Mouse (Mus musculus) G1E (cell line): ENCODE data around the gene Rab27a. TPM values are rescaled to one million over a fixed set of nuclear protein-coding genes. Genes with fewer than 3 reads are reported as not detected.

Experiments
- ATAC-seq: 2 replicates; pipeline ENCODE4 v1.8.0; 2016; ENCODE audit warnings: mild to moderate bottlenecking; ENCODE audit not compliant: insufficient number of reproducible peaks, poor library complexity, low FRiP score, severe bottlenecking; ENCODE audit errors: extremely low read depth
- DNase-seq: peaks from one replicate; pipeline ENCODE4 v3.0.0; 2012; ENCODE audit warnings: low spot score
- H3K27me3 ChIP-seq: 2 replicates; pipeline ENCODE4 v1.6.1; 2012; ENCODE audit warnings: mild to moderate bottlenecking, low read length, inconsistent platforms; ENCODE audit not compliant: insufficient read depth
- H3K36me3 ChIP-seq: replicated peaks from 2 replicates; pipeline ENCODE3; 2012; ENCODE audit warnings: mild to moderate bottlenecking, inconsistent platforms
- H3K4me1 ChIP-seq: 2 replicates; pipeline ENCODE4 v1.6.1; 2012; ENCODE audit warnings: low read depth, low read length, inconsistent platforms, mixed read lengths; ENCODE audit not compliant: insufficient read depth
- H3K4me3 ChIP-seq: 2 replicates; pipeline ENCODE4 v1.5.1; 2012; ENCODE audit warnings: low read depth, mild to moderate bottlenecking, inconsistent platforms, low read length, moderate library complexity, mixed read lengths
- H3K9me3 ChIP-seq: replicated peaks from 2 replicates; pipeline ENCODE4 v1.6.1; 2012; ENCODE audit warnings: inconsistent platforms
- CTCF ChIP-seq: IDR thresholded peaks from 2 replicates; pipeline ENCODE4 v1.5.1; 2012; ENCODE audit warnings: low read depth, low read length, inconsistent platforms, mixed read lengths
- GATA1 ChIP-seq: IDR thresholded peaks from 2 replicates; pipeline ENCODE4 v1.6.1; 2012; ENCODE audit warnings: borderline replicate concordance, low read length, inconsistent platforms, mixed read lengths
- GATA2 ChIP-seq: IDR thresholded peaks from 2 replicates; pipeline ENCODE4 v1.6.1; 2012; ENCODE audit warnings: low read depth, low read length, inconsistent platforms, borderline replicate concordance
- POLR2AphosphoS5 ChIP-seq: IDR thresholded peaks from 2 replicates; pipeline ENCODE4 v1.6.1; 2012; ENCODE audit warnings: low read depth, low read length, inconsistent platforms; ENCODE audit not compliant: insufficient replicate concordance
- TAL1 ChIP-seq: conservative IDR thresholded peaks from 2 replicates; pipeline ENCODE4 v1.6.1; 2012; ENCODE audit warnings: low read depth, low read length, inconsistent platforms, mixed read lengths
- polyA plus RNA-seq: library from polyadenylated mRNA; stranded (reverse); fragments of >175 nt; gene quantifications from 2 replicates; pipeline ENCODE4 v1.2.3, GENCODE M21; 2012
- total RNA-seq, 2 experiments: library from RNA; stranded (forward) in 1 of 2; stranded (reverse) in 1 of 2; fragments of 200-1000 nt in 1 of 2; fragments of >200 nt in 1 of 2; fragmentation: Nextera tagmentation in 1 of 2; gene quantifications; 2 replicates each; pipeline ENCODE4 v1.2.3; 2014 to 2017

The Rab27a gene
- total and polyA plus RNA-seq, 3 experiments, result 5.9 to 50.4 (median 8.2) TPM

DNA sequence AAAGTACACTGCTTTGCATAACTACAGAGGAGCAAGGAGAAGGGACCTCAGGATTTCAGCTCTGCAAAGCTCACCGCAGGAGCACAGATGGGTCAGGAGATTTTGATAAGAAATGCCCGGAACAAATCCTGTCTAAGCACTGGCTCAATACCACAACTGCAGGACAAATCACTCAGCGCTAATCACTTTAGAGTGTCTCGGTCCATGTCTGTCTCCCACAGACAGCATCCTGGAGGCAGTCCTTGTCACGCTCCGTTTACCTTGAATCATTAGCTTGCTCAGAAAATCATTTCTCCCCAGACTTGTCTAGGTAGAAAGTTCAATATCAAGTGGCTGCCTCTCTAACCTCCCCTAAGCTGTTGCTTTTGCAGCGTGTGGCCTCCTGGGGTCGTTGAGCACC, 85.2 kb downstream of the Rab27a start:
- Histone ChIP-seq H3K4me1 (no peaks in the 10 kb centered on the region), H3K27me3 (no peaks in the 10 kb centered on the region), H3K9me3 (no peaks in the 10 kb centered on the region), H3K4me3 (no peak overlapping the region), H3K36me3 (peaks cover 72% of the 10 kb centered on the region)
- no peak for ATAC-seq
- no peak for DNase-seq
- TF ChIP-seq POLR2AphosphoS5 (no peak), CTCF (no peak), TAL1 (no peak), GATA1 (no peak), GATA2 (no peak)

DNA sequence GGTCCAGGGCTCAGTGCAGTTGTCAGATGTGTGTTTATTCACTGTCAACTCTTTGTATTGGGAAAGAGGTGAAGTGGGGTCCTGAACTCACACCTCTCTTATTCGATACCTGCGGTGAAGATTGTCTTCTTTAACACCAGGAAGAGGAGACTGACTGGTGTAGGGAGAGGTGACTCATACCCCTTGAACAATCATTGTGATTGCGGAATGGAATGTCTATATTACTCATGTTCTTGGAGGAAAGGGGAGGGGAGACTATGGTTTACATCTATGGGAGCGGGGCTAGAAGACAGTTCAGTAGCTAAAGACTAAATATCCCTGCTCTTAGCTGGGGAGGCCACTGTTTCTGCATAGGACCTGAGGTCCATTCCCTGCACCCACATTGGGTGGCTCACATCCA, 85.9 kb downstream of the Rab27a start:
- no peak for ATAC-seq
- Histone ChIP-seq H3K27me3 (no peaks in the 10 kb centered on the region), H3K4me3 (no peak overlapping the region), H3K9me3 (no peaks in the 10 kb centered on the region), H3K4me1 (no peaks in the 10 kb centered on the region), H3K36me3 (peaks cover 66% of the 10 kb centered on the region)
- TF ChIP-seq GATA2, result no peak
- TF ChIP-seq POLR2AphosphoS5, result no peak
- TF ChIP-seq GATA1, result no peak
- no peak for TF ChIP-seq CTCF
- TF ChIP-seq TAL1, result no peak
- no peak for DNase-seq

DNA sequence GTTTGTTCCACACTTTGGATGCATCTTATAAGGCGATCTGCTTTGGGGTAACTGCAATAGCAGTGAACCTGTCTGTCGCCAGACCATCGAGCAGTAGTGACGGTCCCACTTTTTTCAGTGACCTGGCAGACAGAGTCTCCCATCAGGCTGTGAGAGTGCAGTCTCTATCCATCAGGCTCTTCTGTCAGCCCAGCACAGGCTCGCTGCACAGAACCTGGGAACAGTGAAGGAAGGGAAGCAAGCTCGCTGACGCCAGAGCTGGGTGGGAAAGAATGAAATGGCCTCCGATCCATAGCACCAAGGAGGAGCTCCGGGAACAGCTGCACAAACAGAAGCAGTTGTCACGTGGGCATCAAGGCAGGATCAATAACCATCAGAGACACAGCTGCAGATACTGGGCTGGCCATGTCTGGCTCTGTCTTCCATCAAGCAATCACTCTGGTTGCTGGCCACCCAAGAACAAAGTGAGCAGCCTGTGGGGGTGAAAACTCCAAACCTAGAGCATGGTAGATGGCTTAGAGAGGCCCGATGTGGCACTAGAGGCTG, 92.8 kb downstream of the Rab27a start:
- TF ChIP-seq CTCF, result no peak
- no peak for TF ChIP-seq GATA1
- TF ChIP-seq POLR2AphosphoS5, result no peak
- no peak for TF ChIP-seq GATA2
- TF ChIP-seq TAL1, result no peak
- no peak overlapping the region for H3K4me3 ChIP-seq
- DNase-seq, result no peak
- no peaks in the 10 kb centered on the region for H3K4me1 ChIP-seq
- H3K36me3 ChIP-seq, result peaks cover 2% of the 10 kb centered on the region
- no peaks in the 10 kb centered on the region for H3K9me3 ChIP-seq
- H3K27me3 ChIP-seq, result 0 out of 2 replicates have a peak, but pooled peaks cover 3% of the 10 kb centered on the region
- ATAC-seq, result no peak

Other genes starting within 250 kb of the Rab27a start
- not detected in 2 replicates for gene Prtg, start 238.0 kb upstream of the Rab27a start, total RNA-seq (2014; fragmentation: Nextera tagmentation)
- 0.22 and 0.23 TPM in 2 replicates for gene Prtg, start 238.0 kb upstream of the Rab27a start, total RNA-seq (2017)
- gene Prtg, start 238.0 kb upstream of the Rab27a start, polyA plus RNA-seq, result not detected in 2 replicates
- gene Pygo1, start 119.2 kb upstream of the Rab27a start, total RNA-seq (2014; fragmentation: Nextera tagmentation), result not detected in 2 replicates
- 0.16 TPM in 1 of 2 replicates, not detected in the other for gene Pygo1, start 119.2 kb upstream of the Rab27a start, total RNA-seq (2017)
- not detected in 2 replicates for gene Pygo1, start 119.2 kb upstream of the Rab27a start, polyA plus RNA-seq
- gene Dyx1c1, start 86.1 kb upstream of the Rab27a start, total RNA-seq (2014; fragmentation: Nextera tagmentation), result 1.9 and 2.1 TPM in 2 replicates
- gene Dyx1c1, start 86.1 kb upstream of the Rab27a start, total RNA-seq (2017), result 0.17 and 0.22 TPM in 2 replicates
- gene Dyx1c1, start 86.1 kb upstream of the Rab27a start, polyA plus RNA-seq, result 0.03 TPM in 1 of 2 replicates, not detected in the other
- gene Gm44503, start 86.0 kb upstream of the Rab27a start, total RNA-seq (2014; fragmentation: Nextera tagmentation), result not detected in 2 replicates
- gene Gm44503, start 86.0 kb upstream of the Rab27a start, total RNA-seq (2017), result 0.23 TPM in 1 of 2 replicates, not detected in the other
- gene Gm44503, start 86.0 kb upstream of the Rab27a start, polyA plus RNA-seq, result 0.04 TPM in 1 of 2 replicates, not detected in the other
- 26.4 and 30.3 TPM in 2 replicates for gene Ccpg1os, start 59.5 kb upstream of the Rab27a start, total RNA-seq (2014; fragmentation: Nextera tagmentation)
- 17.7 and 17.9 TPM in 2 replicates for gene Ccpg1os, start 59.5 kb upstream of the Rab27a start, total RNA-seq (2017)
- 0.51 and 1.2 TPM in 2 replicates for gene Ccpg1os, start 59.5 kb upstream of the Rab27a start, polyA plus RNA-seq
- gene Ccpg1, start 59.4 kb upstream of the Rab27a start, total RNA-seq (2014; fragmentation: Nextera tagmentation), result 12.2 and 13.2 TPM in 2 replicates
- 12.8 and 13.1 TPM in 2 replicates for gene Ccpg1, start 59.4 kb upstream of the Rab27a start, total RNA-seq (2017)
- 1.4 and 2.0 TPM in 2 replicates for gene Ccpg1, start 59.4 kb upstream of the Rab27a start, polyA plus RNA-seq
- gene Pigb, start 4.5 kb upstream of the Rab27a start, total RNA-seq (2014; fragmentation: Nextera tagmentation), result 42.6 and 49.1 TPM in 2 replicates
- 5.8 and 6.6 TPM in 2 replicates for gene Pigb, start 4.5 kb upstream of the Rab27a start, total RNA-seq (2017)
- gene Pigb, start 4.5 kb upstream of the Rab27a start, polyA plus RNA-seq, result 1.4 and 2.0 TPM in 2 replicates
- not detected in 2 replicates for gene Khdc3, start 57.0 kb downstream of the Rab27a start, total RNA-seq (2014; fragmentation: Nextera tagmentation)
- 0.98 and 1.3 TPM in 2 replicates for gene Khdc3, start 57.0 kb downstream of the Rab27a start, total RNA-seq (2017)
- 0.05 TPM in 1 of 2 replicates, not detected in the other for gene Khdc3, start 57.0 kb downstream of the Rab27a start, polyA plus RNA-seq
- gene Gm20509, start 57.6 kb downstream of the Rab27a start, total RNA-seq (2014; fragmentation: Nextera tagmentation), result not detected in 2 replicates
- gene Gm20509, start 57.6 kb downstream of the Rab27a start, total RNA-seq (2017), result not detected in 2 replicates
- gene Gm20509, start 57.6 kb downstream of the Rab27a start, polyA plus RNA-seq, result not detected in 2 replicates
- 105 and 123 TPM in 2 replicates for gene Rsl24d1, start 68.6 kb downstream of the Rab27a start, total RNA-seq (2014; fragmentation: Nextera tagmentation)
- 187 and 256 TPM in 2 replicates for gene Rsl24d1, start 68.6 kb downstream of the Rab27a start, total RNA-seq (2017)
- gene Rsl24d1, start 68.6 kb downstream of the Rab27a start, polyA plus RNA-seq, result 10.0 and 35.4 TPM in 2 replicates